Mouse (Mus musculus): ENCODE data around the gene Phc1.

GRCm38 (mm10) chr6:122355909-122356308, 15.5 kb upstream of the Phc1 start:
- TF ChIP-seq POLR2A (IDR thresholded peaks at IDR 0.05; ENCODE audit: low read depth, low read length) (no peak), CTCF (IDR thresholded peaks at IDR 0.05; ENCODE audit: extremely low read depth, insufficient read depth, insufficient read length, insufficient replicate concordance) (no peak)
